Mouse (Mus musculus) liver, adult 2 months (tissue): ENCODE data around the gene Prpf4b.

ENCODE experiments used
- CTCF ChIP-seq: fragments of 200-500 bp; IDR thresholded peaks from 2 replicates; pipeline ENCODE4 v1.5.1; 2011; ENCODE audit warnings: low read depth, low read length, control low read depth
- POLR2A ChIP-seq: fragments of 200-500 bp; IDR thresholded peaks from 2 replicates; pipeline ENCODE4 v1.6.1; 2011; ENCODE audit warnings: low read length, control low read depth; ENCODE audit not compliant: insufficient read depth; ENCODE audit errors: extremely low read depth

DNA sequence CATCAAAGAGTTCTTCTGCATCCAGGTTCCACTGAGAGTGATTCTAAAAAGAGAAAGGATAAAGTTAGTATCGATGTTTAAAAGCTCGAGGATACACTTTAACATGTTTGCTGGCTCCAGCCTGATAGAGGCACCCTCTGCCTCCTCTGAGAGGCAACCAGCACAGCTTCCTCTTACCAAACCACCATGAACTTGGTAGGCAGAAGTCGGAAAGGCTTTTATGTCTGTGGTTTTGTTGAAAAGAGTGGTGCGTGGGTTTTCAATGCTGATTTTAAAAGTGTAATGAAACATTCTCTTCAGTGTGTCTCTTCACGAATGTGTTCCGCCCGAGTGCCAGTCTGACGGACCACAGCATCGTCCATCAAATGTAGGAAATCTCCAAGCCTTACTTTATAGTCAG, 39.5 kb downstream of the Prpf4b start:
- TF ChIP-seq CTCF (no peak), POLR2A (no peak)
